Mouse (Mus musculus) liver, adult 2 months (tissue): ENCODE measurements around the gene Pttg1. TPM values are rescaled to one million over a fixed set of nuclear protein-coding genes. Genes with fewer than 3 reads are reported as not detected.

ENCODE experiments used
- DNase-seq: peaks from one replicate; pipeline ENCODE4 v3.0.0-alpha.2; 2011; ENCODE audit warnings: low read depth, low spot score; ENCODE audit errors: extremely low read depth
- H3K27ac ChIP-seq: fragments of 200-500 bp; replicated peaks from 2 replicates; pipeline ENCODE4 v1.5.1; 2012; ENCODE audit warnings: low read depth, mild to moderate bottlenecking, control low read depth, inconsistent platforms, low read length; ENCODE audit not compliant: insufficient read depth
- H3K27me3 ChIP-seq: fragments of 200-500 bp; 2 replicates; pipeline ENCODE4 v1.6.1; 2012; ENCODE audit warnings: mild to moderate bottlenecking, moderate library complexity, low read length, inconsistent platforms; ENCODE audit not compliant: control insufficient read depth, insufficient read depth
- H3K36me3 ChIP-seq: fragments of 200-500 bp; 2 replicates; pipeline ENCODE4 v1.6.1; 2012; ENCODE audit warnings: low read length, inconsistent platforms; ENCODE audit not compliant: control insufficient read depth, insufficient read depth
- H3K4me1 ChIP-seq: fragments of 200-500 bp; 2 replicates; pipeline ENCODE4 v1.6.1; 2011; ENCODE audit warnings: low read length; ENCODE audit not compliant: control insufficient read depth, insufficient read depth
- H3K4me3 ChIP-seq: fragments of 200-500 bp; 2 replicates; pipeline ENCODE4 v1.5.1; 2011; ENCODE audit warnings: low read depth, mild to moderate bottlenecking, control low read depth, low read length, moderate library complexity; ENCODE audit not compliant: insufficient read depth
- H3K79me2 ChIP-seq: fragments of 200-500 bp; 2 replicates; pipeline ENCODE4 v1.6.1; 2012; ENCODE audit warnings: inconsistent platforms, mild to moderate bottlenecking, low read length, moderate library complexity; ENCODE audit not compliant: control insufficient read depth, insufficient read depth
- H3K9ac ChIP-seq: fragments of 200-500 bp; 2 replicates; pipeline ENCODE4 v1.6.1; 2012; ENCODE audit warnings: low read depth, mild to moderate bottlenecking, control low read depth, inconsistent platforms, low read length
- CTCF ChIP-seq: fragments of 200-500 bp; IDR thresholded peaks from 2 replicates; pipeline ENCODE4 v1.5.1; 2011; ENCODE audit warnings: low read depth, low read length, control low read depth
- POLR2A ChIP-seq: fragments of 200-500 bp; IDR thresholded peaks from 2 replicates; pipeline ENCODE4 v1.6.1; 2011; ENCODE audit warnings: low read length, control low read depth; ENCODE audit not compliant: insufficient read depth; ENCODE audit errors: extremely low read depth
- WGBS: fragments of 180-500 bp; shearing (Covaris S2); methylation state at CpG from one replicate; pipeline ENCODE4 v1.1.7; 2018; 5-methylcytosine and 5-hydroxymethylcytosine counted together
- polyA plus RNA-seq: library from polyadenylated mRNA; depleted of rRNA; stranded (reverse); fragments of >200 nt; gene quantifications from 2 replicates; pipeline ENCODE4 v1.2.3, GENCODE M21; 2012
- total RNA-seq: library from RNA; depleted of rRNA; stranded (reverse); fragments of >200 nt; gene quantifications from 2 replicates; pipeline ENCODE4 v1.2.3, GENCODE M21; 2014

The Pttg1 gene
- total and polyA plus RNA-seq, 2 experiments, result 12.0 to 45.4 TPM

GRCm38 (mm10) chr11:43379911-43380485 is 46.1 kb downstream of the Pttg1 start:
- 86% methylated on average over 11 of the region's 11 CpGs for WGBS
- no peak overlapping the region for H3K9ac ChIP-seq
- no peak overlapping the region for H3K27ac ChIP-seq
- H3K27me3 ChIP-seq, result no peaks in the 10 kb centered on the region
- H3K4me1 ChIP-seq, result peaks cover 2% of the 10 kb centered on the region; the same call in 1 of the 2 replicates
- H3K36me3 ChIP-seq, result no peaks in the 10 kb centered on the region
- no peak for DNase-seq
- TF ChIP-seq POLR2A (no peak), CTCF (no peak)
- no peaks in the 10 kb centered on the region; the same call in 1 of the 2 replicates for H3K79me2 ChIP-seq
- no peak overlapping the region for H3K4me3 ChIP-seq

- no peak for DNase-seq
- WGBS, result 87% methylated on average over 3 of the region's 3 CpGs
- H3K27ac ChIP-seq, result no peak overlapping the region
- H3K4me1 ChIP-seq, result peaks cover 2% of the 10 kb centered on the region; the same call in 1 of the 2 replicates
- TF ChIP-seq POLR2A (no peak), CTCF (no peak)
- H3K4me3 ChIP-seq, result no peak overlapping the region
- no peaks in the 10 kb centered on the region; the same call in 1 of the 2 replicates for H3K79me2 ChIP-seq
- no peak overlapping the region for H3K9ac ChIP-seq
- no peaks in the 10 kb centered on the region for H3K36me3 ChIP-seq
- H3K27me3 ChIP-seq, result no peaks in the 10 kb centered on the region
Measured at GRCm38 (mm10) chr11:43379488-43379887, 46.6 kb downstream of the Pttg1 start.

GRCm38 (mm10) chr11:43377083-43377850 is 48.8 kb downstream of the Pttg1 start:
- 87% methylated on average over 8 of the region's 8 CpGs for WGBS
- no peak for TF ChIP-seq CTCF
- no peak for TF ChIP-seq POLR2A
- H3K9ac ChIP-seq, result no peak overlapping the region

GRCm38 (mm10) chr11:43376598-43376997 is 49.5 kb downstream of the Pttg1 start:
- WGBS, result 98% methylated on average over 1 of the region's 1 CpGs
- Histone ChIP-seq H3K4me1 (no peaks in the 10 kb centered on the region), H3K27me3 (no peaks in the 10 kb centered on the region), H3K9ac (no peak overlapping the region), H3K27ac (no peak overlapping the region), H3K4me3 (no peak overlapping the region), H3K36me3 (no peaks in the 10 kb centered on the region; the same call in 1 of the 2 replicates), H3K79me2 (no peaks in the 10 kb centered on the region; the same call in 1 of the 2 replicates)
- TF ChIP-seq POLR2A (no peak), CTCF (no peak)
- no peak for DNase-seq

More at GRCm38 (mm10) chr11:43377083-43377850, 48.8 kb downstream of the Pttg1 start:
- Histone ChIP-seq H3K27ac (no peak overlapping the region), H3K79me2 (no peaks in the 10 kb centered on the region; the same call in 1 of the 2 replicates), H3K4me1 (no peaks in the 10 kb centered on the region; the same call in 1 of the 2 replicates), H3K36me3 (no peaks in the 10 kb centered on the region; the same call in 1 of the 2 replicates), H3K27me3 (no peaks in the 10 kb centered on the region), H3K4me3 (no peak overlapping the region)
- DNase-seq, result no peak

- DNase-seq, result no peak
- Histone ChIP-seq H3K36me3 (no peaks in the 10 kb centered on the region; the same call in 1 of the 2 replicates), H3K79me2 (no peaks in the 10 kb centered on the region; the same call in 1 of the 2 replicates), H3K27ac (no peak overlapping the region), H3K9ac (no peak overlapping the region), H3K27me3 (no peaks in the 10 kb centered on the region), H3K4me3 (no peak overlapping the region), H3K4me1 (no peaks in the 10 kb centered on the region)
- WGBS, result 86% methylated on average over 6 of the region's 6 CpGs
- no peak for TF ChIP-seq POLR2A
Measured at GRCm38 (mm10) chr11:43374956-43375355, 51.1 kb downstream of the Pttg1 start.
